Mouse (Mus musculus) myocyte (in vitro differentiated cells): ENCODE measurements around the gene Hfm1. TPM values are rescaled to one million over a fixed set of nuclear protein-coding genes. Genes with fewer than 3 reads are reported as not detected.

Experiments
- H3K27me3 ChIP-seq: one replicate; pipeline ENCODE4 v1.6.1; 2011; ENCODE audit not compliant: control insufficient read depth, insufficient read depth, insufficient read length
- H3K36me3 ChIP-seq: one replicate; pipeline ENCODE4 v1.6.1; 2011; ENCODE audit not compliant: control insufficient read depth, insufficient read depth
- H3K4me2 ChIP-seq: one replicate; pipeline ENCODE4 v1.6.1; 2011; ENCODE audit warnings: low read depth, control low read depth
- H3K4me3 ChIP-seq: one replicate; pipeline ENCODE4 v1.5.1; 2011; ENCODE audit warnings: mild to moderate bottlenecking, control low read depth, moderate library complexity
- H3K79me2 ChIP-seq: one replicate; pipeline ENCODE4 v1.6.1; 2011; ENCODE audit not compliant: control insufficient read depth, insufficient read depth
- H3ac ChIP-seq: one replicate; pipeline ENCODE4 v1.6.1; 2011; ENCODE audit not compliant: control insufficient read depth, insufficient read length
- CEBPB ChIP-seq: IDR thresholded peaks from 2 replicates; pipeline ENCODE4 v1.6.1; 2011; ENCODE audit warnings: mild to moderate bottlenecking, moderate library complexity; ENCODE audit not compliant: poor library complexity, insufficient read depth, severe bottlenecking
- E2F4 ChIP-seq: IDR thresholded peaks from one replicate; pipeline ENCODE4 v1.6.1; 2011; ENCODE audit warnings: mild to moderate bottlenecking, control low read depth, moderate library complexity; ENCODE audit not compliant: insufficient read depth
- MAX ChIP-seq: IDR thresholded peaks from one replicate; pipeline ENCODE4 v1.6.1; 2011; ENCODE audit warnings: low read depth, mild to moderate bottlenecking, control low read depth
- MYOD1 ChIP-seq, 3 experiments: IDR thresholded peaks; one replicate each; pipeline ENCODE4 v1.6.1; 2011; ENCODE audit warnings: control low read depth in 2 of 3, low read depth in 2 of 3, mild to moderate bottlenecking in 2 of 3, moderate library complexity in 1 of 3; ENCODE audit not compliant: insufficient read length in 2 of 3, control insufficient read depth in 1 of 3
- MYOG ChIP-seq, 3 experiments: IDR thresholded peaks; one replicate each; pipeline ENCODE4 v1.6.1; 2011; ENCODE audit warnings: control low read depth in 2 of 3, low read depth in 2 of 3, mild to moderate bottlenecking in 2 of 3; ENCODE audit not compliant: insufficient read length in 2 of 3, control insufficient read depth in 1 of 3, insufficient read depth in 1 of 3
- POLR2A ChIP-seq: IDR thresholded peaks from one replicate; pipeline ENCODE4 v1.6.1; 2011; ENCODE audit warnings: low read depth, mild to moderate bottlenecking, control low read depth, moderate library complexity; ENCODE audit not compliant: insufficient read length
- POLR2AphosphoS2 ChIP-seq: IDR thresholded peaks from one replicate; pipeline ENCODE4 v1.6.1; 2011; ENCODE audit warnings: low read depth, control low read depth; ENCODE audit not compliant: insufficient read length
- REST ChIP-seq: IDR thresholded peaks from one replicate; pipeline ENCODE4 v1.6.1; 2011; ENCODE audit warnings: mild to moderate bottlenecking, control low read depth, moderate library complexity; ENCODE audit not compliant: insufficient read depth, insufficient read length
- SRF ChIP-seq: IDR thresholded peaks from one replicate; pipeline ENCODE4 v1.6.1; 2011; ENCODE audit warnings: low read depth; ENCODE audit not compliant: control insufficient read depth, insufficient read length
- TCF3 ChIP-seq: IDR thresholded peaks from one replicate; pipeline ENCODE4 v1.6.1; 2011; ENCODE audit warnings: low read depth, control low read depth; ENCODE audit not compliant: insufficient read length
- USF1 ChIP-seq: IDR thresholded peaks from one replicate; pipeline ENCODE4 v1.6.1; 2011; ENCODE audit warnings: low read depth, mild to moderate bottlenecking, control low read depth, moderate library complexity
- polyA plus RNA-seq: library from polyadenylated mRNA; unstranded; fragments of >200 nt; fragmentation: generic; extraction: Trizol; gene quantifications from one replicate; pipeline ENCODE4 v1.2.1, GENCODE M21; 2012; ENCODE audit warnings: missing spikeins

Gene Hfm1
- polyA plus RNA-seq, 1 experiment, result not detected

DNA sequence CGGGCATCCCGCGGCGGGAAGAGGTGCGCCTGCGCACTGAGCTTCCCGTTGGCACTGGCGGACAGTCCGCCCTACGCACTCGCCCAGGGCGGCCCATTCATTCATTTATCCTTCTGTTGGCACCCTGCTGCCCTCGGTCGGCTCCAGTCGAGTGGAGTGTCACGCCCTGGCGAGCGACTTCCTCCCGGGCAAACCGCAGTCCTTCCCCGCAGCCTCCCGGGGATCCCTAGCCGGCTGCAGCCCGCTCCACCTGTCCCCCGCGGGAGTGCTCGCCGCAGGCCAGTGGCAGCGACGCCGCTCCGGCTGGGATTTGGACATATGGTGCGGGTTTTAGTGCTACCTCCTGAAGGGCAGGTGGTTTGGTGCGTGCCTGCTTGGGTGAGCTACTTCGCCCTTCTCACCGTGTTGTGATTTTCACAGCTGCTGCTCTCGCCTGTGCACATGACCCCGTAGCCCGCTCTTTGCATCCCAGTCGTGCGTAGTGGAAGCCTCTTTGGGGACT, 38.4 kb upstream of the Hfm1 start:
- Histone ChIP-seq H3ac (peak overlapping the region; percentile 46), H3K27me3 (no peaks in the 10 kb centered on the region), H3K36me3 (peaks cover 5% of the 10 kb centered on the region), H3K4me2 (peak overlapping the region; percentile 93), H3K4me3 (peak overlapping the region; percentile 84), H3K79me2 (peaks cover 15% of the 10 kb centered on the region)
- TF ChIP-seq MYOD1 (IDR thresholded peaks at IDR 0.05; ENCODE audit: control insufficient read depth in 1 of 3, insufficient read length in 2 of 3, low read depth in 2 of 3) (peak in 1 of 3 experiments; percentile 32), MYOG (IDR thresholded peaks at IDR 0.05; ENCODE audit: control insufficient read depth in 1 of 3, insufficient read depth in 1 of 3, insufficient read length in 2 of 3, low read depth in 2 of 3) (peak in 2 of 3 experiments; percentile 44 to 64), TCF3 (no peak), POLR2AphosphoS2 (no peak), E2F4 (no peak), USF1 (no peak)

GRCm38 (mm10) chr5:106963584-106964512, 37.7 kb upstream of the Hfm1 start, which contains the start of gene Cdc7:
Gene Cdc7, plus strand, starts transcription at chr5:106964322.
- peak within 1 kb of the TSS; percentile 84 for H3K4me3 ChIP-seq
- peak within 1 kb of the TSS; percentile 93 for H3K4me2 ChIP-seq
- TF ChIP-seq SRF, result no peak
- peak; percentile 36 for TF ChIP-seq POLR2AphosphoS2
- no peak for TF ChIP-seq USF1
- peak; percentile 56 for TF ChIP-seq POLR2A
- no peak for TF ChIP-seq CEBPB
- TF ChIP-seq REST, result no peak
- TF ChIP-seq E2F4, result peak; percentile 96
- TF ChIP-seq MAX, result no peak
- H3K79me2 ChIP-seq, result peaks cover 15% of the 10 kb centered on the region
- H3ac ChIP-seq, result peak within 1 kb of the TSS; percentile 46
- no peaks in the 10 kb centered on the region for H3K27me3 ChIP-seq
- H3K36me3 ChIP-seq, result no peaks in the 10 kb centered on the region

GRCm38 (mm10) chr5:106960451-106960850, 34.3 kb upstream of the Hfm1 start:
- H3K36me3 ChIP-seq, result no peaks in the 10 kb centered on the region
- TF ChIP-seq REST, result no peak
- no peak overlapping the region for H3K4me3 ChIP-seq
- no peak overlapping the region for H3ac ChIP-seq
- H3K27me3 ChIP-seq, result no peaks in the 10 kb centered on the region
- H3K4me2 ChIP-seq, result no peak overlapping the region
- H3K79me2 ChIP-seq, result peaks cover 12% of the 10 kb centered on the region

- H3K27me3 ChIP-seq, result no peaks in the 10 kb centered on the region
- TF ChIP-seq E2F4 (no peak), POLR2AphosphoS2 (no peak), MYOG (IDR thresholded peaks at IDR 0.05; ENCODE audit: control insufficient read depth in 1 of 3, insufficient read depth in 1 of 3, insufficient read length in 2 of 3, low read depth in 2 of 3) (no peak), POLR2A (no peak), REST (no peak), TCF3 (no peak)
- H3K36me3 ChIP-seq, result no peaks in the 10 kb centered on the region
- no peak overlapping the region for H3ac ChIP-seq
- H3K79me2 ChIP-seq, result no peaks in the 10 kb centered on the region
- no peak overlapping the region for H3K4me3 ChIP-seq
- H3K4me2 ChIP-seq, result no peak overlapping the region
These were observed 32.9 kb upstream of the Hfm1 start for GRCm38 (mm10) chr5:106959031-106959430.

- no peak overlapping the region for H3K4me3 ChIP-seq
- no peaks in the 10 kb centered on the region for H3K27me3 ChIP-seq
- no peak overlapping the region for H3ac ChIP-seq
- TF ChIP-seq REST, result no peak
- no peak for TF ChIP-seq MAX
- no peak for TF ChIP-seq POLR2A
- TF ChIP-seq POLR2AphosphoS2, result no peak
- TF ChIP-seq SRF, result no peak
- H3K79me2 ChIP-seq, result no peaks in the 10 kb centered on the region
- no peaks in the 10 kb centered on the region for H3K36me3 ChIP-seq
- H3K4me2 ChIP-seq, result no peak overlapping the region
These were observed 30.3 kb upstream of the Hfm1 start for GRCm38 (mm10) chr5:106956467-106956866.
